Mouse (Mus musculus) intestine, embryonic 14.5 days (tissue): ENCODE measurements around the gene Mep1a. TPM values are rescaled to one million over a fixed set of nuclear protein-coding genes. Genes with fewer than 3 reads are reported as not detected.

ENCODE experiments used
- ATAC-seq: fragments of 200-750 bp; cut with Nextera tagmentation; replicated peaks from 2 replicates; pipeline ENCODE4 v1.8.0; 2017; ENCODE audit warnings: low read depth, moderate number of reproducible peaks, moderate TSS enrichment, moderate library complexity; ENCODE audit not compliant: low FRiP score, low TSS enrichment
- DNase-seq: peaks from one replicate; pipeline ENCODE4 v3.0.0-alpha.2; 2018; ENCODE audit warnings: low spot score
- H3K27ac ChIP-seq: fragments of 300-500 bp; sonication (generic); 2 replicates; pipeline ENCODE4 v1.5.1; 2014; ENCODE audit warnings: low read depth, mild to moderate bottlenecking, control low read depth
- H3K27me3 ChIP-seq: fragments of 300-500 bp; sonication (generic); replicated peaks from 2 replicates; pipeline ENCODE4 v1.6.1; 2014; ENCODE audit warnings: low read length, control low read depth; ENCODE audit not compliant: control insufficient read depth, insufficient read depth
- H3K36me3 ChIP-seq: fragments of 300-500 bp; sonication (generic); 2 replicates; pipeline ENCODE4 v1.6.1; 2014; ENCODE audit warnings: low read length, control low read depth; ENCODE audit not compliant: control insufficient read depth, insufficient read depth
- H3K4me1 ChIP-seq: fragments of 300-500 bp; sonication (generic); replicated peaks from 2 replicates; pipeline ENCODE4 v1.6.1; 2014; ENCODE audit warnings: low read length, control low read depth, mixed read lengths; ENCODE audit not compliant: control insufficient read depth, insufficient read depth
- H3K4me2 ChIP-seq: fragments of 300-500 bp; sonication (generic); 2 replicates; pipeline ENCODE4 v1.6.1; 2014; ENCODE audit warnings: low read length
- H3K4me3 ChIP-seq: fragments of 300-500 bp; sonication (generic); 2 replicates; pipeline ENCODE4 v1.5.1; 2014; ENCODE audit warnings: low read depth, low read length, control low read depth, mixed read lengths
- H3K9ac ChIP-seq: fragments of 300-500 bp; sonication (generic); 2 replicates; pipeline ENCODE4 v1.6.1; 2014; ENCODE audit warnings: mild to moderate bottlenecking, low read length
- H3K9me3 ChIP-seq: fragments of 300-500 bp; sonication (generic); 2 replicates; pipeline ENCODE4 v1.6.1; 2016; ENCODE audit warnings: low read length, control low read depth; ENCODE audit not compliant: control insufficient read depth
- WGBS: fragments of 180-500 bp; shearing (Covaris S2); extraction: QIAGEN DNeasy Blood & Tissue Kit; methylation state at CpG from one replicate; pipeline ENCODE4 v1.1.7; 2014; 5-methylcytosine and 5-hydroxymethylcytosine counted together
- polyA plus RNA-seq: library from polyadenylated mRNA; unstranded; fragments of >200 nt; fragmentation: Nextera tagmentation; extraction: Ambion mirVana; gene quantifications from 2 replicates; pipeline ENCODE4 v1.2.1, GENCODE M21; 2014

Gene Mep1a
- polyA plus RNA-seq, 1 experiment from 2014 or later = 19.4 TPM

- no peaks in the 10 kb centered on the region for H3K9me3 ChIP-seq
- no peak overlapping the region for H3K4me2 ChIP-seq
- H3K27ac ChIP-seq = no peak overlapping the region
- H3K27me3 ChIP-seq = no peaks in the 10 kb centered on the region
- no peaks in the 10 kb centered on the region for H3K36me3 ChIP-seq
- peaks cover 5% of the 10 kb centered on the region; the same call in 1 of the 2 replicates for H3K4me1 ChIP-seq
- H3K4me3 ChIP-seq = no peak overlapping the region
- no peak overlapping the region for H3K9ac ChIP-seq
- ATAC-seq = no peak
- WGBS = 83% methylated on average over 2 of the region's 2 CpGs
- DNase-seq = no peak
Measured at GRCm38 (mm10) chr17:43530507-43530906, 27.9 kb upstream of the Mep1a start.

GRCm38 (mm10) chr17:43520166-43520565 is 17.6 kb upstream of the Mep1a start:
- ATAC-seq = no peak
- no peaks in the 10 kb centered on the region for H3K27me3 ChIP-seq
- H3K9ac ChIP-seq = no peak overlapping the region
- H3K27ac ChIP-seq = no peak overlapping the region
- 67% methylated on average over 3 of the region's 3 CpGs for WGBS
- no peaks in the 10 kb centered on the region for H3K36me3 ChIP-seq
- no peaks in the 10 kb centered on the region for H3K4me1 ChIP-seq
- DNase-seq = no peak
- 0 out of 2 replicates have a peak, but pooled peaks cover under 1% of the 10 kb centered on the region for H3K9me3 ChIP-seq
- no peak overlapping the region for H3K4me3 ChIP-seq
- no peak overlapping the region for H3K4me2 ChIP-seq

GRCm38 (mm10) chr17:43518644-43519409 is 16.2 kb upstream of the Mep1a start:
- no peaks in the 10 kb centered on the region for H3K27me3 ChIP-seq
- no peaks in the 10 kb centered on the region for H3K36me3 ChIP-seq
- H3K27ac ChIP-seq = no peak overlapping the region
- no peaks in the 10 kb centered on the region for H3K4me1 ChIP-seq
- WGBS = 27% methylated on average over 18 of the region's 18 CpGs
- H3K9me3 ChIP-seq = 0 out of 2 replicates have a peak, but pooled peaks cover 10% of the 10 kb centered on the region
- ATAC-seq (peak; percentile 71), DNase-seq (peak; percentile 82)
- no peak overlapping the region for H3K9ac ChIP-seq
- H3K4me2 ChIP-seq = no peak overlapping the region
- H3K4me3 ChIP-seq = no peak overlapping the region

- no peak overlapping the region for H3K9ac ChIP-seq
- 71% methylated on average over 4 of the region's 4 CpGs for WGBS
- no peak for DNase-seq
Measured at GRCm38 (mm10) chr17:43510782-43511181, 8.2 kb upstream of the Mep1a start.

GRCm38 (mm10) chr17:43504594-43504934 is 2.0 kb upstream of the Mep1a start:
- 34% methylated on average over 6 of the region's 6 CpGs for WGBS
- peak; percentile 81; the same call in 1 of the 2 replicates for ATAC-seq
- no peak overlapping the region for H3K4me3 ChIP-seq

More at GRCm38 (mm10) chr17:43510782-43511181, 8.2 kb upstream of the Mep1a start:
- Histone ChIP-seq H3K4me2 (no peak overlapping the region), H3K4me3 (no peak overlapping the region), H3K27ac (no peak overlapping the region), H3K36me3 (no peaks in the 10 kb centered on the region), H3K4me1 (no peaks in the 10 kb centered on the region), H3K27me3 (no peaks in the 10 kb centered on the region), H3K9me3 (0 out of 2 replicates have a peak, but pooled peaks cover 10% of the 10 kb centered on the region)
- no peak for ATAC-seq

GRCm38 (mm10) chr17:43503861-43504593 is 1.4 kb upstream of the Mep1a start:
- DNase-seq (no peak), ATAC-seq (peak; percentile 88)
- Histone ChIP-seq H3K27ac (peak overlapping the region; percentile 47; the same call in 1 of the 2 replicates), H3K4me2 (peak overlapping the region; percentile 28; the same call in 1 of the 2 replicates), H3K4me1 (no peaks in the 10 kb centered on the region), H3K4me3 (no peak overlapping the region), H3K9ac (no peak overlapping the region), H3K9me3 (no peaks in the 10 kb centered on the region), H3K36me3 (no peaks in the 10 kb centered on the region), H3K27me3 (no peaks in the 10 kb centered on the region)
- 32% methylated on average over 4 of the region's 4 CpGs for WGBS

More at GRCm38 (mm10) chr17:43504594-43504934, 2.0 kb upstream of the Mep1a start:
- H3K27ac ChIP-seq = peak overlapping the region; percentile 47; the same call in 1 of the 2 replicates
- H3K27me3 ChIP-seq = no peaks in the 10 kb centered on the region
- no peaks in the 10 kb centered on the region for H3K36me3 ChIP-seq
- DNase-seq = peak; percentile 59
- no peak overlapping the region for H3K9ac ChIP-seq
- H3K4me2 ChIP-seq = no peak overlapping the region
- no peaks in the 10 kb centered on the region for H3K4me1 ChIP-seq
- H3K9me3 ChIP-seq = no peaks in the 10 kb centered on the region

GRCm38 (mm10) chr17:43501631-43502030 is 981 bp downstream of the Mep1a start:
- no peak overlapping the region for H3K27ac ChIP-seq
- H3K4me2 ChIP-seq = 0 out of 2 replicates have a peak overlapping the region, but pooled peaks have one; percentile 15
- no peaks in the 10 kb centered on the region for H3K36me3 ChIP-seq
- H3K27me3 ChIP-seq = no peaks in the 10 kb centered on the region
- no peaks in the 10 kb centered on the region for H3K9me3 ChIP-seq
- no peak for DNase-seq
- H3K4me3 ChIP-seq = no peak overlapping the region
- no peak overlapping the region for H3K9ac ChIP-seq
- WGBS = 94% methylated on average over 5 of the region's 5 CpGs
- ATAC-seq = no peak
- no peaks in the 10 kb centered on the region for H3K4me1 ChIP-seq

GRCm38 (mm10) chr17:43501223-43501622 is 1.4 kb downstream of the Mep1a start:
- H3K4me1 ChIP-seq = no peaks in the 10 kb centered on the region
- H3K4me2 ChIP-seq = no peak overlapping the region
- H3K27me3 ChIP-seq = no peaks in the 10 kb centered on the region
- 77% methylated on average over 3 of the region's 3 CpGs for WGBS
- DNase-seq = peak; percentile 16
- no peaks in the 10 kb centered on the region for H3K9me3 ChIP-seq
- no peak overlapping the region for H3K9ac ChIP-seq
- no peak for ATAC-seq
- H3K27ac ChIP-seq = no peak overlapping the region
- H3K36me3 ChIP-seq = no peaks in the 10 kb centered on the region
- H3K4me3 ChIP-seq = no peak overlapping the region
